Mouse (Mus musculus): ENCODE measurements at regions not wholly inside any gene's neighbourhood (a gene's known extent, or its start where the extent isn't known, plus 50 kb on each side); places are given as distances from the start of the nearest gene placed in this dataset.

- no peak for TF ChIP-seq RAD21 (IDR thresholded peaks at IDR 0.05; ENCODE audit: low read depth, low read length)
- no peak for TF ChIP-seq E2F4 (IDR thresholded peaks at IDR 0.05; ENCODE audit: borderline replicate concordance, low read depth, low read length)
- no peak for TF ChIP-seq CTCF (IDR thresholded peaks at IDR 0.05 in 2 of 3, conservative IDR thresholded peaks at IDR 0.05 in 1 of 3; ENCODE audit: control insufficient read depth in 1 of 3, insufficient read depth in 1 of 3, low read depth in 2 of 3, low read length in 3 of 3, poor library complexity in 1 of 3, severe bottlenecking in 1 of 3)
- TF ChIP-seq MAZ (IDR thresholded peaks at IDR 0.05; ENCODE audit: low read depth, low read length): no peak
- no peak for TF ChIP-seq KAT2A (conservative IDR thresholded peaks at IDR 0.05; ENCODE audit: low read depth, low read length)
- TF ChIP-seq SIN3A (IDR thresholded peaks at IDR 0.05; ENCODE audit: low read length): no peak
- no peak for TF ChIP-seq MAX (IDR thresholded peaks at IDR 0.05; ENCODE audit: low read length)
- TF ChIP-seq GATA1 (IDR thresholded peaks at IDR 0.05; ENCODE audit: low read depth, low read length): no peak
These were observed 88.8 kb upstream of the Arg1 start for GRCm38 (mm10) chr10:25016110-25016509.
